In the genomic region with DNA sequence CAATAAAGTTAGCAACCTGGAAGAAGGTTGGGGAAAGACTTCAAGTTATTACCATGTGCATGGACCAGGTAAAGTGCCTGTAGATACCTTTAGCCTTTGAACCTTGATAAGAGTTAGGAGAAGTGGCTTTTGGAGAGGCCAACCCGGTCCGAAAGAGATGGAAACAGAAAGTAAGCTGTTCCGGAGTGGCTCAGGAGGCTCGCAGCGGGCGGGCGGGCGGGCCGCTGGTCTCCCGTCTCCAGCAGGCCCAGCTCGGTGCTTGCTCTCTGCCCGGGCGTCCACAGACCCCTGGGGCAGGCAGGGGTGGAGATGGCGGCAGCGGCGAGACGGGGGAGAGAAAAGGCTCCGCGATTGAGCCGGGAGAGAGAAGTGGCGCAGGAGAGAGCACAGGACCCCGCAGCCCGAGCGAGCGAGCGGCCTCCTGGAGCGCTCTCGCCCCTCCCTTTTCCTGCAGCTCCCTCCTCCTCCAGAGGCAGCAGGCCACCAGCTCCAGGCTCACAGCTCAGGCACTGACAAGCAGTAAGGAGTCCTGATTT, we compare ENCODE assay signal across 7 mouse cellular contexts. TPM values are rescaled to one million over a fixed set of nuclear protein-coding genes. Genes with fewer than 3 reads are reported as not detected.
DNase-seq lines count a peak whose midpoint lies in the region; ATAC-seq and TF ChIP-seq lines count a peak whose summit lies in the region.

Asah2 (minus strand) TSS at position 441 of the 536 bp plus-strand sequence.

- peak within 1 kb of the TSS; percentile 54 for H3K4me3 ChIP-seq in midbrain, embryonic 11.5 days (ENCODE audit: low read depth, low read length)
- peak within 1 kb of the TSS; percentile 99 for H3K4me3 ChIP-seq in small intestine, adult 2 months (ENCODE audit: low read depth, low read length)

- H3K9ac ChIP-seq in midbrain, embryonic 11.5 days (ENCODE audit: low read length) = peak within 1 kb of the TSS; percentile 89

- H3K27ac ChIP-seq in midbrain, embryonic 11.5 days (ENCODE audit: low read depth, low read length) = no peak within 1 kb of the TSS
- H3K27ac ChIP-seq in small intestine, adult 2 months (ENCODE audit: insufficient read depth, low read depth, low read length) = peak within 1 kb of the TSS; percentile 99

- peak within 1 kb of the TSS; percentile 56 for H3K4me2 ChIP-seq in midbrain, embryonic 11.5 days

- TF ChIP-seq POLR2A in small intestine, adult 2 months (IDR thresholded peaks at IDR 0.05; ENCODE audit: low read depth, low read length) = peak; percentile 75

- intact Hi-C loops in left cerebral cortex, postnatal 4 days (cut with DNase I) = loop anchor here (10.0 kb wide), 1 partner anchor 377 kb away; the partner anchor contains the start of gene Minpp1

- no peak for TF ChIP-seq CTCF in small intestine, adult 2 months (IDR thresholded peaks at IDR 0.05; ENCODE audit: extremely low read depth, insufficient read length, insufficient replicate concordance, low read depth, low read length)

- H3K27me3 ChIP-seq in midbrain, embryonic 11.5 days (ENCODE audit: control insufficient read depth, insufficient read depth, low read length) = no peaks in the 10 kb centered on the region
- no peaks in the 10 kb centered on the region for H3K27me3 ChIP-seq in small intestine, adult 2 months (ENCODE audit: control insufficient read depth, insufficient read depth, low read length)

- ATAC-seq in granulocyte monocyte progenitor cell, adult 5-6 weeks (replicated peaks; ENCODE audit: poor library complexity, severe bottlenecking) = peak; percentile 82
- peak; percentile 97 for ATAC-seq in midbrain, embryonic 11.5 days (ENCODE audit: low FRiP score)

- H3K4me1 ChIP-seq in midbrain, embryonic 11.5 days (ENCODE audit: control insufficient read depth, insufficient read depth, low read length) = 0 out of 2 replicates have a peak, but pooled peaks cover 2% of the 10 kb centered on the region
- H3K4me1 ChIP-seq in small intestine, adult 2 months (ENCODE audit: control insufficient read depth, insufficient read depth, insufficient read length, low read length) = peaks cover 11% of the 10 kb centered on the region

- under 1% methylated on average over 26 of the region's 28 CpGs for WGBS in midbrain, embryonic 11.5 days
- WGBS in small intestine, adult 2 months = under 1% methylated on average over 28 of the region's 28 CpGs

- DNase-seq in adrenal gland, postnatal 10 days = peak; percentile 85
- DNase-seq in embryo, embryonic 9.5 days (ENCODE audit: extremely low spot score) = peak; percentile 76
- peak; percentile 81 for DNase-seq in kidney, adult 11 months
- DNase-seq in left cerebral cortex, postnatal 4 days = peak; percentile 69
- peak; percentile 95 for DNase-seq in midbrain, embryonic 11.5 days (ENCODE audit: low spot score, missing footprints)

- no peaks in the 10 kb centered on the region for H3K36me3 ChIP-seq in midbrain, embryonic 11.5 days (ENCODE audit: control insufficient read depth, insufficient read depth, low read length)
- H3K36me3 ChIP-seq in small intestine, adult 2 months (ENCODE audit: control insufficient read depth, insufficient read depth, low read length) = no peaks in the 10 kb centered on the region

- H3K9me3 ChIP-seq in midbrain, embryonic 11.5 days (ENCODE audit: control insufficient read depth, low read length) = no peaks in the 10 kb centered on the region

RNA-seq across cellular contexts. Expression of gene Asah2, which starts in this region (rescaled TPM):
- 10 to 100 TPM; 17.8 to 23.2 TPM for total RNA-seq in adrenal gland, postnatal 10 days (2021)
- total RNA-seq in granulocyte monocyte progenitor cell, adult 5-6 weeks (2014; fragmentation: Nextera tagmentation) = 6.0 and 6.1 TPM in 2 replicates
- 8.0 and 8.1 TPM in 2 replicates for total RNA-seq in granulocyte monocyte progenitor cell, adult 5-6 weeks (2017)
- 1 to 10 TPM; 2.1 to 2.9 TPM for total RNA-seq in left cerebral cortex, postnatal 4 days (2021)
- 0.33 and 0.53 TPM in 2 replicates for polyA plus RNA-seq in midbrain, embryonic 11.5 days (2014; fragmentation: Nextera tagmentation; extraction: Ambion mirVana)
- polyA plus RNA-seq in small intestine, adult 2 months (2012; rRNA removed) = 34.6 and 217 TPM in 2 replicates

Comparison
In these comparisons a context has a peak if more than half of its experiments do, and no peak if none do; other contexts are left out.
1. RNA of gene Asah2 (polyA plus RNA-seq): 34.6 to 217 TPM in small intestine, adult 2 months; 0.33 to 0.53 TPM in midbrain, embryonic 11.5 days; every median in the first group is over 10 times any median in the second.
2. Peak in DNase-seq, ATAC-seq, H3K4me3 ChIP-seq, H3K9ac ChIP-seq and H3K4me2 ChIP-seq in midbrain, embryonic 11.5 days; RNA of the gene not detected or under 1 TPM.
3. Peak in every context shown above with its lines, with median percentiles within 50 percentile points of each other: DNase-seq.